Mouse (Mus musculus) lung, postnatal 0 days (tissue): ENCODE measurements around the gene Pfn1.
A peak's percentile ranks its signal among the peaks of the same experiment; 100 is the strongest.

ENCODE experiments used
- CTCF ChIP-seq: IDR thresholded peaks from 2 replicates; pipeline ENCODE4 v1.5.1; 2016; ENCODE audit warnings: antibody characterized with exemption, mild to moderate bottlenecking
- EP300 ChIP-seq: IDR thresholded peaks from 2 replicates; pipeline ENCODE4 v1.6.1; 2016; ENCODE audit warnings: antibody characterized with exemption, mild to moderate bottlenecking, control low read depth

DNA sequence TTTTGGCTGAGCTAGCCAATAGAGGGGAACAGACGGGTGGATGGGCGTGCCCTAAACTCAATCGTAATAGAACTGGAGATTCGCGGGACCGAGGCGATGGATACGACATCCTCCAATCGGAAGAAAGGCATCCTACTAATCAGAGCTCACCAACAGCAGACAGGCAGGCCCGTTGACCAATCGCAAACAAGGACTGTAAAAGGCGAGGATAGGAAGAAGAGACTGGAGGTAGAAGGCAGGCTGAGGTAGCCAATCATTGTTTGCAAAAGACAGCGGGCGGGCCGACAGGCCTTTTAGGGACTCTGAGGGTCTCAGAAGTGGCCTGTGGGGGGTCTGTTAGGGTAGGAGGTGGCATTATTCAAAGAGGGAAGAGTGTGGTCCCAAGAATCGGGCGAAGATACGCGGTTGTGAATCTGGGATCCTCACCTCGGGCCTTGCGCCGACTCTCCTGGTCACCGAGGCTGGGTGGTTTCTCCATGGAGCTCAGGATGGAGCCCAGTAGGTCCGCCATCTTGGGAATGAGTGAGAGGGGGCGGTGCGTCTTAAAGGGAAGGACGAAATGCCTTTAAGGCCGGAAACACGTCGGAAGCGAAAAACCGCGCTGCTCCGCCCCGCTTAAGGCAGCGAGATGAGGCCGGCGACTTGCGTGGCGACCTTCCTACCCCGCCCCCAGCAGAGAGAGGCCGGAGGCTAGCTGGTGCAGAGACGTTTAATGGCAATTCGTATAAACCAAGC, 14.5 kb upstream of the Pfn1 start, which contains the start of gene Spag7:
- TF ChIP-seq CTCF (0 out of 2 replicates have a peak, but pooled peaks have one; percentile 7), EP300 (peak; percentile 17)
